Mouse (Mus musculus): ENCODE data around the gene Atl1. TPM values are rescaled to one million over a fixed set of nuclear protein-coding genes. Genes with fewer than 3 reads are reported as not detected.

Gene Atl1
- total RNA-seq, 2 experiments from 2014 or later, result 206 to 222 TPM

DNA sequence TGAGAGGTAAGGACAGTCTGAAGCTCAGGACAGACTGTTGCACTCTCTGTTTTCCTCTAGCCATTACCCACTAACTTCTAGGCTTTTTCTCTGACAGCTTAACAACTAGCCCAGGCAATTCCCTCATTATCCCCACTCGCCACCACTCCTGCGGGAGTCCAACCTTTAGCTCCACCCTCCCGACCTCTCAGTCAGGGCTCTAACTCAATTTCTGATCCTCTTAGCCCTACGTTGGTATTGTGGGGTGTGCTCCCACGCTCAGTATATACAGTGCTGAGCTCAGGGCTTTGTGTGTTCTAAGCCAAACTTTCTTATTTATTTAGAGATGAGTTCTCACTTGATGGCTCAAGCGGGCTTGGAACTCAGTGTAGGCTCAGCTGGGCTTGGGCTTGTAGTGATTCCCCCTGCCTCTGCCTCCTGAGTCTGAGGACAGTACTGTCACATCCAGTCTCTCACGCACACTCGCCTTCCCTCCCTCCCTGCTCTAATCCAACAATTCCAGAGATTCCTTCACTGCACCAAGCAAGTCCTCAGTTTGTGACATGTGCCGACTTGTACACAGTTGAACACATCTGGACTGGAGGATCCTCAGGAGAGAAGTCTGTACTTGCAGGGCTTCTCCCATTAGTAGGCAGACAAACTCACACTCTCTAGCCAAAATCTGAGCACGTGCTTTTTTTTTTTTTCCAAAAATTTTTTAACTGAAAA, 11.1 kb upstream of the Atl1 start:
- DNase-seq (ENCODE audit: low spot score in 2 of 2), result no peak

DNA sequence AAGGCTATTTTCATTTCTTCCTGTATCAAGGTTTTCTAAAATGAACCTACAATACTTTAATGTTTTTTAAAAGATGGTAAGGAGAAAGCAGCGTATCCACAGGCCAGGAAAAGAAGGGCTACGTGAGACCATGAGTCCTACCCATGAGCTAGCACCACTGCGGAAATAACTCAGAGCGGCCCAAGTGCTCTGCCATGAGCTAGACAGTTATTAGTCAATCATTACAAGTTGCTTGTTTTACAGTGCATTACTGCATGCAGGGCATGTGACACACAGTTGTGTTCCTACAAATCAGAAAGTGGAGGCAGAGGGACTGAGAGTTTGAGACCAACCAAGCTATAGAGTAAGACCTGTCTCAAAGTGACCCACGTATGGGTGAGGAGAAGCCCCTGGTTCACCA, 8.4 kb upstream of the Atl1 start:
- no peak for DNase-seq (ENCODE audit: low spot score in 2 of 2)

DNA sequence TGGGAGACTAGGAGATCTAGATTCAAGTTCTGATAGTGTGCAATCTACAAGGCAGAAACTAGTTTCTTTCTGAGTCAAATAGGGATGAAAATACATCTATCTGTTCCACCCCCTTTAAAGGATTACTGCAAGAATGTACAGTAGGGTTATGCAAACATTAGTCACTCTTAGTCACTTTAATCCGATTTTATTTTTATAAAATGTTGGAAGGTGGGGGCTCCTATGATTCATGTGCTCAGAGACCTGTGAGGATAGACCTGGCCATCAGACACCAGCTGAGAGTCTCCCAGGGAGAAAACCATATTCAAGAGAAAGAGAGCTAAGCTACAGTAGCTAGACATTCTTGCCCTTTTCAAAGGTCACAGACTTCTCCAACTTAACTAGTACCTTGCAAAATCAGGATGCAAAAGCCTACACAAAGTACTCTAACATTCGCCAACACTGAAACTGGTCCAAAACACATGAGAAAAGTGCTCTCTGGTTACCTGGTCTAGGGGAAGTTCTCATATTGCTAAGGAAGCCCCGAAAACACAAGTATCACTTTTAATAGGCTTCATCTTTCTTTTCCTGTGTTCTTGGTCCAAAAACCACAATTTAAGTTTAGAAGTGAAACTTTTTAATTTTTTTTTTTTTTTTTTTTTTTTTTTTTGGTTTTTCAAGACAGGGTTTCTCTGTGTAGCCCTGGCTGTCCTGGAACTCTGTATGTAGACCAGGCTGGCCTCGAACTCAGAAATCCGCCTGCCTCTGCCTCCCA, 7.1 kb upstream of the Atl1 start:
- DNase-seq (ENCODE audit: low spot score in 2 of 2), result no peak

DNA sequence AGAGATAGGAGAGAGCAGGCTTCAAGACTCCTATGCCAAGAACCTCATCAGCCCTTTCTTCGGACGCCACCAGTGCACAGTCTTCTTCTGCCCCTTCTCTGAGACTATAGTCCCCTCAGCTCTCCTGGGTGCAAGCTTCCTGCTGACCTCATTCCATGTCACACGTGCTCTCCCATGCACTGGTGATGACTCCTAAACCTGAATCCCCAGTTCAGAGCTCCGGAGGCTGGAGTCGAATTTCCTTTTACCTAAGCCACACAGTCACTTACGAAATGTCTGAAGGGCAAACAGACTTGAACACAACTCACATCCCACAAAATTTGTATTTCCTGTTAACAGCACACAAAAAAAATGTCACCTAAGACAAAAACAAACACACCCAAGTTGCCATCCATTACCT, 4.6 kb upstream of the Atl1 start:
- DNase-seq (ENCODE audit: low spot score in 2 of 2), result no peak

DNA sequence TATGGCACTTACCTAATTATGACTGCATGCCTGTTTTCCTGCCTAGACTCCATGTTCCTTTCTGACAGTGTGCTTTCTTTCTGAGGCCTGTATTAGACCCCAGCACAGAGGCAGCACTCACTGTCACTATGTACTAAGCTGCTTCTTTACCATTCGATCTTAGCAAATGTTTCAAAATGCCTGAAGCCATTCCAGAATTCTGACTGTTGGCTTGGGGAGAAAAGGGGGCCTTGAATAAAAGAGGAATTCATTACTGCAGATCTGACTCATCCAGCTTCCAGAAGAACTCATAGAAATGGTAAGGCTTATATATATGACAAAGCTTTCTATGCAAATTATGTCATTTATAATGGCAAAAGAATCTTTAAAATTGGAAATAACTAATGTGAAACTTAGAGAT, 4.1 kb upstream of the Atl1 start:
- no peak for DNase-seq (ENCODE audit: low spot score in 2 of 2)

DNA sequence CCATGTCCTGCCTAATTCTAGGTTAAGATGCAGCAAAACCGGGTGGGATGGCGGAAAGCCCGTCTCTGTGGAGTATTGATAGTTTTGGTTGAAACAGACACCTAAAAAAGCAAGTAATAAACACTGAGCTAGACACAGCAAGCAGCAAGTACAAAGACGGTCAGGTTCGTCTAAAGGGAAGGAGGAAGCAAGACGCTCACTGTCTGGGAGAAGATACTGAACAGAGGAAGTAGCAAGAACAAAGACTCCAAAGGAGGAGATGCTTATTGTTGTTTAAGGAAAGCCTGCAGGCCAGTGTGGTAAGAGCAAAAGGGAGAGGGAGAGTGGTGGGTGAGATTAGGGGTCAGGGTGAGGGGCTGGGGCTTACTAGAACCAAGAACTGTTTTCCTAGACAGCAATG, 2.4 kb upstream of the Atl1 start:
- DNase-seq (ENCODE audit: low spot score in 2 of 2), result no peak

DNA sequence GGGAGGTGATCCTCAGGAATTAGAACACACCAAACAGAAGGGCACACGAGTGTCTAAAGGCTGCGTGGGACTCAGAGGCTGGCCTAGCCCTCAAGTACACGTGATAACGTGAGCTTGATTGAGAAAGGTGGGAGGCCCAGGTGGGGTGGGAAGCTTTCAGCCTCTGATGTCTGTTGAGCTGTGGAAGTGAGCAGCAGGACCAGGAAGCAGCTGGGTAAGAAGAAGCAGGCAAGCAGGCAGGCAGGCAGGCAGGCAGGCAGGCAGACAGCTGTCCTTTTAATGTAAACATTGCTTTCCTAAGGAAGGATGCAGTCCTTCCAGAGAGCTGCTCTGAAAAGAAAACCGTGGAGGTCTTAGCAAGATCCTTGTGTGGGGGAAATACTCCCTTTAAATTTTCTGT, 1.9 kb upstream of the Atl1 start:
- DNase-seq (ENCODE audit: low spot score in 2 of 2), result no peak

DNA sequence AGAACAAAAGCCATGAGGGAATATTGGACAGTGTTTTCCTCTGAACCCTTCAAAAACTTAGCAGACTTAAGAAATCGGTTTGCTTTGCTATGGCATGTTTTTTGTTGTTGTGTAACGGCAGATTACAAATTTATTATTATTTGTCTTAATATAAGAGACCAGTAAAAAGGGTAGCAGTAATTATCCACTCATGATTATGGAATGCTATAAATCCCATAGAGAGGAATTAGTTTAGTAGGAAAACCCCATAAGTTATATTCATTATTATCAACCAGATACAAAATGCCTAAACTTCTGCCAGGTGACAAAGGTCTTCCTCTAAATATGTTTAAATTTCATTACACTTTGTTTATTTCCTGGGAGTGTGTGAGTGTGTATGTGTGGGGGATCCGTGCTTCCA, 693 bp upstream of the Atl1 start:
- no peak for DNase-seq (ENCODE audit: low spot score in 2 of 2)

DNA sequence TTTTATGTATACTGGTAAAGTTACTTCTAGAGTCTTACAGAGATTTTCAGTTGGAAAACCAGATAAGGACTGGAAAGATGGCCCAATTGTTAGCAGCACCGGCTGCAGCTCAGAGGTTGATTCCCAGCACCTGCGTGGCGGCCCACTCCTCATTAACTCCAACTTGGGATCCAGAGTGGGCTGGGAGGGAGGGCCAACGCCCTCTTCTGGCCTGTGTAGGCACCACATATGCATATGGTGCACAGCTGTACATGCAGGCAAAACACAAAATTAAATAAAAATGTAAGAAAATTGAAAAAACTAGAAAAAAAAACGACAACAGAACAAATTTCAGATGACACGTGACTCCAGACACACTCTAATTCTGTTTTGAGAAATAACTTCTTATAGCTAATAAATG, 1.5 kb downstream of the Atl1 start:
- no peak for DNase-seq (ENCODE audit: low spot score in 2 of 2)

DNA sequence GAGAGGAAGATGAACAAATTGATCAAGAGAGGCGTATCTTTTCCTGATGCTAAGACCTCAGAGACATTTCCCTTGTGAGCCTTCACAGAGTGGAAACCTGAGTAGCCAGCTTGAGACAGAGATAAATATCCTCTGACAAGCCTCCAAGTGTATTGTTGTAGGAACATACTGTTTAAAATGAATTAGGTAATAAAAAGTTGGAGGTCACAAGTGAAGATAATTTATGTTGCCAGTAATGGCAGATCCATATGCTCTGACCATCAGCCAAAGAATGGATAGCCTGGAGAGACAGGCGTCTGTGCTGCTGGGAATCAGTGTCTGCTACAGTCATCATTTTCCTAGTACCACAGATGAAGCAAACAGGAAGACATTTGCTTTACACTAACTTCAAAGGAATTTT, 2.6 kb downstream of the Atl1 start:
- DNase-seq (ENCODE audit: low spot score in 2 of 2), result no peak

DNA sequence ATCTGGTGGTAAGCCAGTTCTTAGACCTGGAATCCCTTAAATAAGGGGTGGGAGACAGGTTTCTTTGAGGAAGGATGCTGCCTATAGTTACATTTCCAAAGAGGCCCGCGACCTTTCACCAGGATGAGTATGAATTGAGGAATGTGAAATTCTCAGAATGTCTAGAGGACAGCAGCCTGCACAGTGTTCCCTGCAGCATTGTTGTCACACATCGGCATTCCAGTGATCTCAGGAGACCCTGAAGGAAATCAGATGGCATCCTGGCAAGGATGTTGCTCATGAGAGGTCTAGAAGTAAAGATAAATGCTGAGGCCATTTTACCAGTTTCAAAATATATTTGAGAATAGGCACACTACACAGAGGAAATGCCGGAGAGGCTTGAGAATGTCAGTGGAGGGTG, 5.7 kb downstream of the Atl1 start:
- DNase-seq (ENCODE audit: low spot score in 2 of 2), result no peak

DNA sequence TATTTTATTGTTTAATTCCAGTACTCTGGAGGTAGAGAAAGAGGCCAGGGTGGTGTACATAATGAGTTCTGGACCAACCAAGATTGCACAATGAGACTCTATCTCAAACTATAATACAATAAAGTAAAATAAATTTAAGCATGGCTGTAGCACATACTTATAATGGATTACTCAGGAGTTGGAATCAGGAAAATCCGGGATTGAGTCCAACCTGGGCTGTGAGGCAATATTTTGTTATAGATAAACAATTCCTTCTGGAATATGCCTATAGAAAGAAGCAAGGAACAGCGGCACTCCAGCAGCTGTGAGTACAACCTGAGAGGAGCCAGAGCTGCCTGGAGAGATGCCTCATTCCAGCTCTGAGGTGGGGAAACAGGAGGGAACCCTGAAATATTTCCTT, 12.6 kb downstream of the Atl1 start:
- DNase-seq (ENCODE audit: low spot score in 2 of 2), result no peak

DNA sequence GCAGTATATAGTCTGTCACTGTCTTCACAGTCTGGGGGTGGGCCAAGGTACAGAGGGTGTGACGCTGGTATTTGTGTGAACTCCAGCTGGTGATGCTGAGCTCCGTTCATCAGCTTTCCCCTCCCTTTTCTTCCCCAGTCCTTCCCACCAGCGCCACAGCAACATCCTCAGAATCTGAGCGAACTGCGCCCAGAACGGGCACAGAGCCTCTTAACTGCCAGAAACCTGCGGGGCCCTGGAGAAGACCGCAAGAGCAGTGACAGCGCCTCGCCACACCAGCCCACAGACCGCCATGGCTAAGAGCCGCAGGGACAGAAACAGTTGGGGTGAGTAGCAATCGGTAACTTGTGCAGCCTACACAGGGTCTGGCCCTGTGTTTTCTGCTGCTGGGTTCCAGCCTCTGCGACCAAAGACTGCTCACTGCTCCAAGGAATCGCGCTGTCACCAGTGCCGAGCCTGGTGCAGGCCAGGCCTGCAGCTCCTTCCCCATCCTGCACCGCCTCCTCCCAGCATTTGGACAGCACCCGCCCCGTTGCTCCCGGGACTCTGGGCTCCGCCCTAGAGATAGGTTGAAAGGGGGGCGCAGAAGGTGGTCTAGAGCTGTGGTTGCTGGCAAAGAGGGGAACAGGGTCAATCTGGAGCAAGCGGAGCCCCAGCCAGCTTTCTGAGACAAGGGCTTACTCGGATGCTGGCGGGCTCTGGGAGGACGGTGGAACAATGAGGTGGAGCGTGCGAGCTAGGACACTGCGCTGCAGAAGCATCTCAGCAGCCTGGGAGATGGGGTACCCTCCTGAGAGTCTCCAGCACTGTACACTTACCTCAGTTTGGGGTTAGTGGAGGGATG, 15.5 kb downstream of the Atl1 start:
- peak; percentile 76 to 77 for DNase-seq (ENCODE audit: low spot score in 2 of 2)

DNA sequence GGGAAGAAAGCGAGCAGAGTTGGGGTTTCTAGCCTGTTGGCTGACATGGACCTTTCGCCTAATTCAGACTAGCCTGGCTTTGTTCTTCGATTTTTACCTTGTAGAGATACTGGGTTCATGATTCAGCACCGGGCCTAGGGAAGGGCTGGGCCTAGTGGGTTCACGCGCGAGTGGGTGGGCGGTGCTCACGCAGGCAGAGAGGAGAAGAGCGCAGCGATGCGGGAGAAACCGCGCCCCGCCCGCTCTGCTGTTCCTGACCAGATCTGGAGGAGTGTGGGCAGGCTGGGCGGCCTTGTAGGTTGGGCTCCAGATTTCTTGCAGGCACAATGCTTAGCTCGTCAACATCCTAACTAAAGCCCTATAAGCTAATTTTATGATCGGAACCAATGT, 16.1 kb downstream of the Atl1 start:
- DNase-seq (ENCODE audit: low spot score in 2 of 2), result peak in 1 of 2 experiments; percentile 78

DNA sequence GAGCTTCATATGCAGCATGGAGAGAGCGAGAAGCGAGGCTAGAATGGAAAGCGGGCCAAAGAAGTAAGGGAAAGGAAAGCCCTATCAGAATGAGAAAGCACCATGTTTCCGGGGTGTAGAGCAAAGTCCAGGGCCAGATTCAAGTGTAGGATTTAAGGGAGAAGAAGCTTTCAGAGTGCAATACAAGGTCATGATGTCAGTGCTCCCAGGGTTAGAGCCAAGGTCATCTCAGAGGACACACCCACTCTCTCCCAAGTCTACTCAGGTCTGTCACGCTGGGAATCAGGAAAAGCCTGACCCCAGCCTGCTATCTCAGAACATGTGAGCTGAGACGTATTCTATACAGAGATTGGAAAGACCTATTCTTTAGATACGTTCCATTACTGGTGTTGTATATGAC, 19.5 kb downstream of the Atl1 start:
- no peak for DNase-seq (ENCODE audit: low spot score in 2 of 2)

DNA sequence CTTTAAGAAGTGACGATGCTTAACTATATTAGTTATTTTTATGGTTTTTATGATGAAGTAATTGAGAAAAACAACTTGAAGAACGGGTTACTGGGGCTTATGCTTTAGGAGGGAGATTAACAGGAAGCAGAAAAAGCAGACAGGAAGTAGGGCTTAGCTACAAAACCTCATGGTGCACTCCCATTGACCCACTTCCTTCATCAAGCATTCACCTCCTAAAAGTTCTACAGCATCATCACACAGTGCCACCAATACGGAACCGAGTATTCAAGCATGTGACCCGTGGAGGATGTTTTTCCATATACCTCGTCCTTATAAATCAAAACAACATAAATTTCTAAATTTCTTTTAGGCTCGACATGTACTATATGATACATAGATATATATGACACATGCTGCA, 20.3 kb downstream of the Atl1 start:
- no peak for DNase-seq (ENCODE audit: low spot score in 2 of 2)

DNA sequence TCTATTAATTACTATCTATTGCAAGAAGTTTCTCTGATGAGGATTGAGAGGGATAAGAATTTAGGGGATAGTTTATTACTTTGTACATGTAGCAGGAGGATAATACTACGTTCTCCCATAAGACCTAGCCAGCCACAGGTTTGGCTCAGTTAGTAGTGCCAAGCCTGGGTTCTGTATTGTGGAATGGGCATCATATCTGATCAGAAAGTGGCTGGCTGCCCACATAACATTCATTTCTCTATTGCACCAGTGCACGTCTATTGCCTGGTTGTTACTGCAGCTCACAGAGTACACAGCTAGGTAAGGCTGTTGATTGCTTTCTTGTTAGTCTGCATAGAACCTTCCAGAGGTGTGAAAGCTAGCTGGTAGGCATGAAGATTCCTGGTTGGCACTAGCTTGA, 25.5 kb downstream of the Atl1 start:
- DNase-seq (ENCODE audit: low spot score in 2 of 2), result no peak

DNA sequence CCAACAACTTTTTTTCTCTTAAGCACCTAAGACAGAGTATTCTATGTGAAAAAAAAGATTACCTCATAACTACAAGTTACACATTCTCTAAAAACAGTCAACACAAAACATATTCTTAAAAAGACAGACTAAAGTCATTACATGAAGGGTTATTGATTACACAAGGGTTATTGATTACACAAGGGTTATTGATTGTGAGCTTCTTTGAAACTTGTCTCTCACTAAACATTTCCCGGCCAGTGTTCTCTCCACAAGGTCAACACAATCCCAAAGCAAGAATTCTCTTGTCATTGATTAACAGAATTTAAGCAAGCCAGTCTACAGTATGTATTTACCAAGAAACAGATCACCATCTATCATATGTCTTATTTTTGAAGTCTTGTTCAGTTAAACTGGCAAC, 29.7 kb downstream of the Atl1 start:
- no peak for DNase-seq (ENCODE audit: low spot score in 2 of 2)

DNA sequence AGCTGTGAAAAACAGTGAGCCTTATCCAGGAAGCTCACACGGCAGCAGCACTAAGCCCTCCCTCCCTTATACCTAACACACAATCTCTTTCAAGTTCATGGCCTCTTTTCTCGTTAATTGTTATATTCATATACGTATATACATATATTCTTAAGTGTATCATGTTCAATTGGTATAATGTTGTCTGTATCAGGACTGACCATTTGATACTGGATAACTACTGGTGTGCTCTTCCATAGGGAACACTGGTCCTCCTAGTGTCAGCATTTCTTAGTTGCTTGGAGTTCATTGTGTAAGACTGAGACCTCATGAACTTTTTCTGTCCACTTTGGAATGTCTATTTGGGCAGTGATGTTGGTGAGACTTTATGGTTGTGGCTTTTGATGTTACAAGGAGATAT, 30.7 kb downstream of the Atl1 start:
- no peak for DNase-seq (ENCODE audit: low spot score in 2 of 2)

DNA sequence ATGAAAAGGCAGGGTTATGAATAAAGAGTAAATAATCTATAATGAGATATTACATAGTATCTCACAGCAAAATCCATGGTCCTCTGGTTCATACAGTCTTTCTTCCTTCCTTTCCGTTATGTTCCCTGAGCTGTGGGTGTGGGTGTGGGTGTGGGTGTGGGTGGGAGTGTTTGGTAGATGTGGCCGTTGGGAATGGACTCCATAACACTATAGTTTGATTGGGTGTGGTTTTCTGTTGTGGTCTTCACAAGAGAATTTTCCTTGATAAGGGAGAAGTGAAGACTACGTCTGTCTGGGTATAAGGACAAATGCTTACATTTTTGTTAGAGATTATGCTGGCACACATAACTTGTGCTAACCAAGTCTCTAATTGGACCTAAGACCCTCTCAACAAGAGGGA, 31.2 kb downstream of the Atl1 start:
- DNase-seq (ENCODE audit: low spot score in 2 of 2), result no peak

DNA sequence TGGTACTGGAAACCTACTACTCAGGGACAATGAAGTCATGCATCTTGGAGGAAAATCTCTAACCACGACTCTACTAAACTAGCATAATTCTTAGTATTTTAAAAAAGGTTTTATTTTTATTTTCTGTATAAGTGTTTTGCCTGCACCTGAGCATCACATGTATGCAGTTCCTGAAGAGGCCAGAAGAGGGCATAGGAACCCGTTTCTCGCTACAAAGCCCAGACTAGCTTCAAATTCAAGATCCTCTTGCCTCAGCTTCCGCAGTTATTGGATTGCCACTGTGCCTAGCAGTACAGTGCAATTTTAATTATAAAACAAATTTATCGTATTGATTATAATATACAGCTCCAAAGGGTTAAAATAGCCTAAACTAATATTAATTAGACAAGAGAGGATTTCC, 31.6 kb downstream of the Atl1 start:
- peak in 1 of 2 experiments; percentile 15 for DNase-seq (ENCODE audit: low spot score in 2 of 2)

DNA sequence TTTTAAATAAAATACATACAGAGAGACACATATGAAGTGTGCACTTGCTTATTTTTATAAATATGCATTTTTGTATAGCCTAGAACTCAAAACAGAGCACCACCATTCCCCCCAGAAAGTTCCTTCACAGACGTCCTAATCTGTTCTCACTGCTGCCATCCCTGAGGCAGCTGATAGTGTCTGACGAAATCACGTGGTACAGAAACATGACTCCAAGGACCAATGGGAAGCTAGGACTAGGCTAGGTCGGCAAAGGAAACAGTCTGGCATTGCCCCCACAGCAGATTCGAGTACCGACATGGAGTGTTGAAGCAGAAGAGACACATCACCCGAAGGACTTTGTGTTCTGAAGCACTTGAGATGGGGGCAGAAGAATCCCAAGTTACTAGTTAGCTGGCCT, 34.3 kb downstream of the Atl1 start:
- DNase-seq (ENCODE audit: low spot score in 2 of 2), result no peak
